Mouse (Mus musculus) retina, embryonic 14.5 days (tissue): ENCODE data around the gene Josd2.

Experiments
- DNase-seq: peaks from one replicate; pipeline ENCODE4 v3.0.0-alpha.2; 2015; ENCODE audit warnings: low spot score

Josd2 gene

GRCm38 (mm10) chr7:44446070-44446855 is 21.5 kb upstream of the Josd2 start:
- no peak for DNase-seq

GRCm38 (mm10) chr7:44453256-44453655 is 14.5 kb upstream of the Josd2 start:
- no peak for DNase-seq

GRCm38 (mm10) chr7:44456302-44456701 is 11.5 kb upstream of the Josd2 start:
- DNase-seq = no peak

DNA sequence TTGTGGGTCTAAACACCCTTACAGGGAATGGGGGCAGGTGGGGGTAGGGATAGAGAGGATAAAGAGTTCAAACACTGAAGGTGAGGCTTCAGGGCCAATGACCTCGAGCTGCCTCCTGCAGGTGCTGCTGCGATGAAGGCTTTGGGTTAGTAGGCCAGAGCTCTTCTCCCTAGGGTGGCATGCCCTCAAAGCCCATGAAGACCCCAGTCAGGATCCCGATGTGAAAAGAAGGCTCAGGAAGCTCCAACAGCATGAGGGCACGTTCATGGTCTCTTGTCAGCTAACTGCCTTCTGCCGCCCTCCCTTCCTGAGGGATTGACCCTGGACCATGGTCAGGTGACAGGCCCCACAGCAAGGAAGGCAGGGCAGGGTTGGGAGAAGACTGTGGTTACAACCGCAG is 7.7 kb upstream of the Josd2 start:
- no peak for DNase-seq

DNA sequence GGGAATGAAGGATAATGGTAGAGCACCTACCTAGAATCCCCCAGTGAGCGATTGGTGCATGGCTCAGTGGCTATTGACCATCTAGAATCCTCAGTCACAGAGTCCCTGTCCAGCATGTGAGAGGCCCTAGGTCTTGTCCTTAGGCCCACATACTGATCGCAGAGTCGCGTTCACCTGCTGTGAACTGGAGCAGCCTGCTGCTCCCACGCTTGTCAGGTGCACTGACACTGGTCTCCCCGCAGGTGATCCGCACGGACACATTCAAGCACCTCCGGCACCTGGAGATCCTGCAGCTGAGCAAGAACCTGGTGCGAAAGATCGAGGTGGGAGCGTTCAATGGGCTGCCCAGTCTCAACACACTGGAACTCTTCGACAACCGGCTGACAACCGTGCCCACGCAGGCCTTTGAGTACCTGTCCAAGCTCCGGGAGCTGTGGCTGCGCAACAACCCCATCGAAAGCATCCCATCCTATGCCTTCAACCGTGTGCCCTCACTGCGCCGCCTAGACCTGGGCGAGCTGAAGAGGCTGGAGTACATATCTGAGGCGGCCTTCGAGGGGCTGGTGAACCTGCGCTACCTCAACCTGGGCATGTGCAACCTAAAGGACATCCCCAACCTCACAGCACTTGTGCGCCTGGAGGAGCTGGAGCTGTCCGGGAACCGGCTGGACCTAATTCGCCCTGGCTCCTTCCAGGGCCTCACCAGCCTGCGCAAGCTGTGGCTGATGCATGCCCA is 6.8 kb upstream of the Josd2 start:
- DNase-seq = no peak

DNA sequence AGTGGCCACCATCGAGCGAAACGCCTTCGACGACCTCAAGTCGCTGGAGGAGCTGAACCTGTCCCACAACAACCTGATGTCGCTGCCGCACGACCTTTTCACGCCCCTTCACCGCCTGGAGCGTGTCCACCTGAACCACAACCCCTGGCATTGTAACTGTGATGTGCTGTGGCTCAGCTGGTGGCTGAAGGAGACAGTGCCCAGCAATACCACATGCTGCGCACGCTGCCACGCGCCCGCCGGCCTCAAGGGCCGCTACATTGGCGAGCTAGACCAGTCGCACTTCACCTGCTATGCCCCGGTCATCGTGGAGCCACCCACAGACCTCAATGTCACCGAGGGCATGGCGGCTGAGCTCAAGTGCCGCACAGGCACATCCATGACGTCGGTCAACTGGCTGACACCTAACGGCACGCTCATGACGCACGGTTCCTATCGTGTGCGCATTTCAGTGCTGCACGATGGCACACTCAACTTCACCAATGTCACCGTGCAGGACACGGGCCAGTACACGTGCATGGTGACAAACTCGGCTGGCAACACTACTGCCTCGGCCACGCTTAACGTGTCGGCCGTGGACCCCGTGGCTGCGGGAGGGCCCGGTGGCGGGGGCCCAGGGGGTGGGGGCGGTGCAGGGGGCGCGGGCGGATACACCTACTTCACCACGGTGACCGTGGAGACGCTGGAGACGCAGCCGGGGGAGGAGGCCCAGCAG is 6.1 kb upstream of the Josd2 start:
- DNase-seq = no peak

GRCm38 (mm10) chr7:44462218-44463055 is 5.3 kb upstream of the Josd2 start:
- no peak for DNase-seq

DNA sequence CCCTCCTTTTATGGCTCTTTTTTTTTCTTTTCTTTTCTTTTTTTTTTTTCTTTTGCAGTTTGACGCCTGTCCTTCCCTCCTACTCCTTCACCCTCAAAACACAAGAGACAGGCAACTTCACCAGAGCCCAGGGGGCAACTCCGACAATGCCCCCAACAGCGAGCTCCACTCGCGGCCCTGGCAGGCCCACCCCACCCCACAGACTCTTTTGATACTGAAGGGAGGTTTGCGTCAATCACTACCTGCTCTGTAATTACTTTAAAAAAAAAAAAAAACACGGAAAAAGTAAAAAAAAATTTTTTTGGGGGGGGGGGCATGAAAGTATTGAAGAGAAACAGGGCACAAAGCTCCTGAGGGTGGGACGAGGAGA is 4.7 kb upstream of the Josd2 start:
- DNase-seq = no peak

DNA sequence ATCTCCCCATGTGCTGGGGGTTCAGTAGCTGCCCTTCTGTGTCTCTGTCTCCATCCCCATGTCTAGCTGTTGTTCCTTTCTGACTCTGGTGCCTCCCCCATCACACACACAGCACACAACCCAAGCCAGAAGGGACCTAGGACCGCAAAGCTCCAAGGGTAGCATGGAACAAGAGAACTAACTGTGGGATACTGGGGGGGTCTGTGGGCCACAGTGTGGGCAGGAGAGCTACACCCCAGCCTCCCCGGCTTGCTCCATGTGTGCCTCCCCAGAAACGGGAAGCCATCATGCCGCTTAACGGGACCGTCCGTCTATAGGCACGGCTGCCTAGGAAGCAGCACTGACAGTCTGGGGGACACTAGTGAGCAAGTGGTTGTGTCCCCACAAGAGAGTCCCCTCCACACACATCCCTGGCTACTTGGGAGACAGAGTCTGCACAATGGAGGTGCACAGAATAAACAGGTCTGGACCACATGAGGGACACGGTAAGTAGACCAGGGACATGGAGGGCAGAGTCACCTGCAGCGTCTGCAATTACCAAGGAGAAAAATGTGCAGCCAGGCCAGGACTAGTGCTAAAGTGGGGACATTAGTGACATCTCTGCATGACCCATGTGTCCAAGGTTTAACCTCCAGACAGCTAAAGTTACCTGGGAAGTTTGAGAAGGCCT is 4.1 kb upstream of the Josd2 start:
- no peak for DNase-seq

DNA sequence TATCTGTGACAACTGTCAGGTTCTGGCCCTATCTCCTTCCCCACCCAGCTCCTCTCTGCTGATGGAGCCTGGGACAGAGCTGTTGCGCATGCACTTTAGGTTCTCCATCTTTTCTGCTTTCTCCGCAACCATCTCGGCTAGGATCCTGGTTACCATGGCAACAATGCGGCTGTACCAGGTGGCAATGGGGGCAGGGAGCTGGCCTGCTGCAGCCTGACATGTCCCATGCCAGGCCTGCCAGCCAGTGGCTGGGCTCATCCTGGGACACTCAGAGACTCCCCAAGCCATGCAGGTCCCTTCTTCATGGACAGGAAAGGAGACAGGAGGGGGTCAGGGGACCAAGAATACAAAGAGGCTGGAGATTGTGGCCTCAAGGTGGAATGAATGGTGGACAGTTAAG is 3.3 kb upstream of the Josd2 start:
- DNase-seq = peak; percentile 56

DNA sequence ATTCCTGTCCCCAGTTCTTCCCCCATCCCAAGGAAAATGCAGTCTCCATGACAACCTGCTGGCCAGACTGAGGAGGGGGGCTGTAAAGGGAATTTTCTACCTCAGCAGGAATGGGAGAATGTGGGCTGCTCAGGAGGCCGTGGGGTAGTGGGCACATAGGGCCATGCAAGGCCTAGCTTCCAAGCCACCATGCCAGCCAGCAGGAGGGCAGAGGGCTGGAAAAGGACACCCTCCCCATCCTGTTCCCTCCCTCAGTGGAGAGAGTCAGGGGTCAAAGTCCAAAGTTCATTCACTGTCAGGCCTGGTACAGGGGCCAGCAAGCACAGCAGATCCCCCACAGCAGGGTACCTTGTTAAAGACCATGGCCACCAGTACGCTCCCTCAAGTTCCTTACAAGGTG is 2.7 kb upstream of the Josd2 start, which contains the start of gene Aspdh:
TSS of gene Aspdh (plus strand) at position 281 of the 400 bp plus-strand sequence.
- no peak for DNase-seq

DNA sequence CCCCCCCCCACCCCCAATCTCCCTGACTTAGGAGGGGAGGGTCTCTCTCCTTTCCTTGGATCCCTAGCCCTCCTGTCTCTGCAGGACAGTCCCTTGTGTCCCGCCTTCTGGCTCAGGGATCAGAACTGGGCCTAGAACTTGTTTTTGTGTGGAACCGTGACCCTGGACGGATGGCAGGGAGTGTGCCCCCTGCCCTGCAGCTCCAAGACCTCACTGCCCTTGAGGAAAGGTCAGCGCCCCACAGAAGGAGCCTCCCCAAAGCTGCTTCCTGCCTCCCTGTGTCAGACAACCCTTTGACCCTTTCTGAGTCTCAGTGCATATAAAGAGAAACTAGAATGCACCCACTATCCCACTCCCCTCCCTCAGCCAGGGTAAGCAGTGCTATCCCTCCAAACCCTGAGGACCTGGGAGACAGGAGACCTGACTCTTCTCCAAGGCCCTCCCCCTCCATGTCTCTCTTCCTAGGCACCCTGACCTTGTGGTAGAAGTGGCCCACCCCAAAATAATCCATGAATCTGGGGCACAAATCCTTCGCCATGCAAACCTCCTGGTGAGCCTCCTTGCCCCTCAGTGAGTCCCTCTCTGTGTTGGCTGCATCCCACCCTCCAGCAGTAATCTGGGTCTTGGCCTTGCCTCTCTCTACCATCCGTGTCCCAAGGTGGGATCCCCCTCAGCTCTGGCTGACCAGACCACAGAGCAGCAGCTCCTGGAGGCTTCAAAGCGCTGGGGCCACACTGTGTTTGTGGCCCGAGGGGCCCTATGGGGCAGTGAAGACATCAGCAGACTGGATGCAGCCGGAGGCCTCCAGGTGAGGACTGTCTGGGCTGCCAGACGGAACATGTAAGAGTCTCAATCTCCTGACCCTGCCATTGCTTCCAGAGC is 1.5 kb upstream of the Josd2 start:
- no peak for DNase-seq

DNA sequence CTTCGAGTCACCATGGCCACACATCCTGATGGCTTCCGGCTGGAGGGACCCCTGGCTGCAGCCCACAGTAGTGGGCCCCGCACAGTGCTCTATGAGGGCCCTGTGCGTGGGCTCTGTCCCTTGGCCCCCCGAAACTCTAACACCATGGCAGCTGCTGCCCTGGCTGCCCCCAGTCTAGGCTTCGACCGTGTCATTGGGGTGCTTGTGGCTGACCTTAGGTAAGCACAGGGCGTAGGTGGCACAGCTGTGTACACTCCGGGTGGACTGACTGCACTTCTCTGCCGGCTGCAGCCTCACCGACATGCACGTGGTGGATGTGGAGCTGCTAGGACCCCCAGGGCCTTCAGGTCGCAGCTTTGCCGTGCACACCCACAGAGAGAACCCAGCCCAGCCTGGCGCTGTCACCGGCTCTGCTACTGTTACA is 880 bp upstream of the Josd2 start:
- DNase-seq = no peak

DNA sequence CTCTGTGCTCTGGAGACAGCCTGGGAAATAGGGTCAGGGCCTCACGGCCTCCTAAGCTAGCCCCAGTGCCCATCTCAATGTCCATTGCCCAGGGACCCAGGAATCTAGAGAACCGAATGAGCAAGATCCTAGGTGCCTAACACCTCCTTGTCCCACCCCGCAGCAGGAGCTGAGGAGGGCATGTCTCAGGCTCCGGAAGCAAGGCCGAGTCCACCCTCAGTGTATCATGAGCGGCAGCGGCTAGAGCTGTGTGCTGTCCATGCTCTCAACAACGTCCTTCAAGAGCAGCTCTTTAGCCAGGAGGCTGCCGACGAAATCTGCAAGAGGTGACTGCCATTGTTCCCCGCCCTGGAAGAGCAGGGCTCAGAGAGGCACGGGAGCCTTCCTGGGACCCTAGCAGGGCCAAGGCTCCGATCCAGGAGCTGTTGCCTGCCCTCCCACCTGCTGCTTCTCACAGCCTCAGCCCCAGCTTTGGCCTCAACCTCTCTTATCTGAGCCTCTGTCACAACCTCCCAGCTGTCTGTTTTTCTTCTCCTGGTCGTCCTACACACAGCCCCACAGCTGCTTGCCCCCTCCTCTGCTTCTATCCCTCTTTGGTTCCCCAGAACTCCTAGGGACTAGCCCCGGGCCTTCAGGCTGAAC is 985 bp downstream of the Josd2 start:
- no peak for DNase-seq

DNA sequence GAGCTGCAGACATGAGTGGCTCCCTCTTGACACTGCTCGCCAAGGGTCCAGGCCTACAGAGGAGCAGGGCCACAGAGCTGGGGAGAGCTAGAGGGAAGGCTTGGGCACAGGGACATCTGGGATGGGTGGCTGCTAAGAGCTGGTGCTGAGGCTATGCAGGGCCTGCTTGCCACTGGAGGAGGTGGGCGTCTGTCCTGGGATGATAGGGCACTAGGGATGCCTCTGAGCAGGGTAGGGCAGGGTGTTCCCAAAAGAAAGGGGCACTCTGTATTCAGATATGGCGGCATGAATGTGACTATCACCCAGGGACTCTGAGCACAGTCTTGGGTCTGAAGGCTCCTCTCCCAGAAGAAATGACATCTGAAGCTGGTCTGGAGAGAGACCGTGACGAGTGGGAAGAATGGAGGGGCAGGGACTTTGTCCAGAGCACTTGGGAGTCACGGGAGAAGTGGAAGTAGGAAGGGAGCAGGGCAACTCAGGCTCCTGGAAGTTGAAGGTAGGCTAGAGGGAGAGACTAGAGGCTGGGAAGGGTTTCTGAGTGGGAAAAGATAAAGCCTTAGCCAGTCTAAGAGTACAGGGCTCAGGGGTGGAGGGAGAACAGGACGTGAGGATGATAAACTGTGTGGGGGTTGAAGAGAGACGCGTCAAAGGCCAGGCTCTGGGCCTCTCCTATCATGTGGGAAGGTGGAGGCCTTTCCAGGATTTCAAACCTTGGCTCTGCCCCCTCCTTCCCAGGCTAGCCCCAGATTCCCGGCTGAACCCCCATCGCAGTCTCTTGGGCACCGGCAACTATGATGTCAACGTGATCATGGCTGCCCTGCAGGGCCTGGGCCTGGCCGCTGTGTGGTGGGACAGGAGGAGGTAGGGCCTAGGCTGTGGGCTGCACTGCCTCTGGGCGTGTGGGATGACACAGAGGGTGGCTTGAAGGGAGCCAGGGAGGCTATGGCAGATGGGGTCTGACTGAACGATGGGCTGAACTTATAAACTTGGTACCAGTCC is 2.2 kb downstream of the Josd2 start:
- DNase-seq = no peak

DNA sequence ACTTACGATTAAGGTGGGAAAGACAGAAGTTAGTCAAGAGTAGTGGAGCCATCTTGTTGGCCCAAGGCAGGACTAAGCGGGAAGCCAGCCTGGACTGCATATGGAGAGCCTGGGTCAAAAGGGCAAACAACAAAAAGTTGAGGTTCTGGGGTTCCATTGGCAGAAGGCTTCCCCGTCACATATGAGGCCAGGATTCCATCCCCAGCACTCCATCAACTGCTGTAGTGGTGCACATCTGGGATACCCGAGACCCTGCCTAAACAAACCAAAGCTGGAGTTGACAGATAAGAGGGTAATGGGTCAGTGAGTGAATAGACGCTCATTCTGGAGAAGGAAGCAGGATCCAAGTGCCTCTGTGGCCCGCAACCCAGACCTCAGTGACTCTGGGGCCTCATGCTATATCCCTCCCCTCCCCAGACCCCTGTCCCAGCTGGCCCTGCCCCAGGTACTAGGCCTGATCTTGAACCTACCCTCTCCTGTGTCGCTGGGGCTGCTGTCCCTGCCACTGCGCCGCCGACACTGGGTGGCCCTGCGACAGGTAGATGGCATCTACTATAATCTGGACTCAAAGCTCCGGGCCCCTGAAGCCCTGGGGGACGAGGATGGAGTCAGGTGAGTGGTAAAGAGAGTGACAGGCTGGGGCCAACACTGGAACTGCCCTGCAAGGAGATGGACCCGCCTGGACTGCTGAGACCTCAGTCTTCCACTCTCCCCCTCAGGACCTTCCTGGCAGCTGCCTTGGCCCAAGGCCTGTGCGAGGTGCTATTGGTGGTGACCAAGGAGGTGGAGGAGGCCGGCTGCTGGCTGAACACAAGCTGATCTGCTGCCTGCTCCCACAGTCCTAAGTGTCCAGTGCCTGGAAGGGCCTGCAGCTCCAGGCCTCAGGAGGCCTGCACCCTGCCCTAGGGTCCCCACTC is 3.2 kb downstream of the Josd2 start:
- DNase-seq = no peak

DNA sequence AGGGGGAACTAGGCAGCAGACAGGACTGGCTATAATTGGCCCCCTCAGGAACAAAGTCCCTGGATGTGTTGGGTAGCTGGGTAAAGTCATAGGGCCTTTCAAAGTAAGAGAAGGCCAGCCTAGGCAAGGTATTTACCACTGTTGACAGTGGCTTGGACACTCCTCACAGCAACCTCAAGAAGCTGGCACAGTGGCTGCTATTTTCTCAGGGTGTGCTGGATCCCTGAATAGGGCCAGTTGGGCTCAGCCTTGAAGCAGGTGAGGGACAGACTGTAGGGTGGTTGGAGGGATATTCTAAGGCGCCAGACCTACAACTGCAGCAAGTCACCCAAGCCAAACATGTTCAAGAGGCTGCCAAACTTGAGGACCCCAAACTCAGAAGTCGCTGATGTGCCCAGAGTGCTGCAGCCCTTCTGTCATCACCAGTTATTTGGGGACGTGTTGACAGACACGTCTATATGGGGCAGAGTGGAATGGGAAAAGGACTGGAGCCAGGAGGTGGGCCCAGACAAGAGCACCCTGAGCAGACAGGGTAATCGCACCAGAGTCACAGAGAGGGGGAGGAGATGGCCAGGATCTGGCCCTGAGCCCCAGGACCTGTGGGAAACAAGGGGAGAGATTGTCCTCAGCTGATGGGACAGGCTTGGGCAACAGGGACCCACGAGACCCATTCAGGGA is 4.2 kb downstream of the Josd2 start:
- DNase-seq = no peak
